Mouse (Mus musculus) megakaryocyte, embryonic 14.5 days (primary cell): Measurements from ENCODE around the gene Zfp628.

Experiments
- FLI1 ChIP-seq: IDR thresholded peaks from 2 replicates; pipeline ENCODE4 v1.6.1; 2012; ENCODE audit warnings: low read length, inconsistent platforms, mixed read lengths
- GATA1 ChIP-seq: IDR thresholded peaks from 3 replicates; pipeline ENCODE4 v1.6.1; 2012; ENCODE audit warnings: mixed read lengths, low read length, inconsistent platforms, borderline replicate concordance

DNA sequence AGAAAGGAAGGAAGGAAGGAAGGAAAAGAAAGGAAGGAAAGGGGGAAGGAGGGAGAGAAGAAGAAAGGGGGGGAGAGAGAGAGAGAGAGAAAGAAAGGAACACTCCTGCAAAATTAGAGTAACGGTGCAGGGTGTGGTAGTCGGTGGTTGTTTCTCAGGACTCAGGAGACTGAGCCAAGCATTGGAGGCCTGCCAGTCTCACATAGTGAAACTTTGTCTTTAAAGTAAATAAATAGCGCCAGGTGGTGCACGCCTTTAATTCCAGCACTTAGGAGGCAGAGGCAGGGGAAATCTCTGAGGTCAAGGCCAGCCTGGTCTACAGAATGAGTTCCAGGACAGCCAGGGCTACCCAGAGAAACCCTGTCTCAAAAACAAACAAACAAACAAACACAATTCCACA, 28.3 kb upstream of the Zfp628 start:
- TF ChIP-seq GATA1 (no peak), FLI1 (no peak)
